Mouse (Mus musculus) T-helper 2 cell (primary cell): ENCODE results near the gene Tcf15.

Experiments used
- in situ Hi-C: fragments of 300-600 bp; cut with MboI, MseI; formaldehyde crosslinking; loops from one replicate; pipeline ENCODE4 v1.15.1; 2025; ENCODE audit warnings: high pct_unique_total_duplicates

The Tcf15 gene

GRCm38 (mm10) chr2:152169377-152169776 is 26.0 kb downstream of the Tcf15 start:
- in situ Hi-C loops, result no loop called here

GRCm38 (mm10) chr2:152174861-152175260 is 31.5 kb downstream of the Tcf15 start:
- in situ Hi-C loops, result loop anchor here (10.0 kb wide), 1 partner anchor 280 kb away; no protein-coding TSS in a partner anchor

- in situ Hi-C loops, result loop anchor here (10.0 kb wide), 1 partner anchor 282 kb away; no protein-coding TSS in a partner anchor
Observed at GRCm38 (mm10) chr2:152176659-152177058, 33.3 kb downstream of the Tcf15 start.

- in situ Hi-C loops, result loop anchor here (10.0 kb wide), 1 partner anchor 282 kb away; no protein-coding TSS in a partner anchor
Observed at GRCm38 (mm10) chr2:152177162-152177805, 33.9 kb downstream of the Tcf15 start.

GRCm38 (mm10) chr2:152177806-152178170 is 34.4 kb downstream of the Tcf15 start:
- in situ Hi-C loops, result loop anchor here (10.0 kb wide), 1 partner anchor 283 kb away; no protein-coding TSS in a partner anchor

- in situ Hi-C loops, result loop anchor here (10.0 kb wide), 1 partner anchor 284 kb away; no protein-coding TSS in a partner anchor
Observed at GRCm38 (mm10) chr2:152178345-152178744, 35.0 kb downstream of the Tcf15 start.

GRCm38 (mm10) chr2:152179301-152179700 is 35.9 kb downstream of the Tcf15 start:
- in situ Hi-C loops, result loop anchor here (10.0 kb wide), 1 partner anchor 284 kb away; no protein-coding TSS in a partner anchor

GRCm38 (mm10) chr2:152180323-152180722 is 37.0 kb downstream of the Tcf15 start:
- in situ Hi-C loops, result loop anchor here (5.0 kb wide), 1 partner anchor 263 kb away; no protein-coding TSS in a partner anchor

- in situ Hi-C loops, result no loop called here
Observed at GRCm38 (mm10) chr2:152187132-152187531, 43.8 kb downstream of the Tcf15 start.

- in situ Hi-C loops, result no loop called here
Observed at GRCm38 (mm10) chr2:152189213-152189612, 45.9 kb downstream of the Tcf15 start.

- in situ Hi-C loops, result loop anchor here (10.0 kb wide), 1 partner anchor 165 kb away; no protein-coding TSS in a partner anchor
Observed at GRCm38 (mm10) chr2:152189640-152190039, 46.3 kb downstream of the Tcf15 start.

- in situ Hi-C loops, result loop anchor here (10.0 kb wide), 1 partner anchor 165 kb away; no protein-coding TSS in a partner anchor
Observed at GRCm38 (mm10) chr2:152190161-152190560, 46.8 kb downstream of the Tcf15 start.

- in situ Hi-C loops, result loop anchor here (10.0 kb wide), 1 partner anchor 168 kb away; no protein-coding TSS in a partner anchor
Observed at GRCm38 (mm10) chr2:152192591-152193345, 49.4 kb downstream of the Tcf15 start.

- in situ Hi-C loops, result loop anchor here (10.0 kb wide), 1 partner anchor 169 kb away; no protein-coding TSS in a partner anchor
Observed at GRCm38 (mm10) chr2:152193346-152193710, 50.0 kb downstream of the Tcf15 start.

GRCm38 (mm10) chr2:152194586-152194985 is 51.2 kb downstream of the Tcf15 start:
- in situ Hi-C loops, result loop anchor here (10.0 kb wide), 1 partner anchor 170 kb away; no protein-coding TSS in a partner anchor

GRCm38 (mm10) chr2:152196896-152197295 is 53.5 kb downstream of the Tcf15 start:
- in situ Hi-C loops, result loop anchor here (10.0 kb wide), 1 partner anchor 172 kb away; no protein-coding TSS in a partner anchor

- in situ Hi-C loops, result loop anchor here (10.0 kb wide), 1 partner anchor 173 kb away; no protein-coding TSS in a partner anchor
Observed at GRCm38 (mm10) chr2:152197301-152197712, 53.9 kb downstream of the Tcf15 start.
